Mouse (Mus musculus) liver, embryonic 16.5 days (tissue): ENCODE measurements around the gene Bcl2l2. TPM values are rescaled to one million over a fixed set of nuclear protein-coding genes. Genes with fewer than 3 reads are reported as not detected.
A peak's percentile ranks its signal among the peaks of the same experiment; 100 is the strongest.

ENCODE experiments used
- ATAC-seq: fragments of 200-750 bp; cut with Nextera tagmentation; 2 replicates; pipeline ENCODE4 v1.8.0; 2017; ENCODE audit warnings: low read depth, mild to moderate bottlenecking, moderate number of reproducible peaks, moderate library complexity
- H3K27ac ChIP-seq: fragments of 300-500 bp; sonication (generic); 2 replicates; pipeline ENCODE4 v1.5.1; 2014; ENCODE audit warnings: mild to moderate bottlenecking, low read length
- H3K27me3 ChIP-seq: fragments of 300-500 bp; sonication (generic); 2 replicates; pipeline ENCODE4 v1.6.1; 2014; ENCODE audit warnings: low read depth, low read length, mixed read lengths; ENCODE audit not compliant: control insufficient read depth, insufficient read depth
- H3K36me3 ChIP-seq: fragments of 300-500 bp; sonication (generic); 2 replicates; pipeline ENCODE4 v1.6.1; 2014; ENCODE audit warnings: mild to moderate bottlenecking; ENCODE audit not compliant: control insufficient read depth, insufficient read depth
- H3K4me1 ChIP-seq: fragments of 300-500 bp; sonication (generic); 2 replicates; pipeline ENCODE4 v1.6.1; 2014; ENCODE audit warnings: low read depth, low read length, mixed read lengths; ENCODE audit not compliant: control insufficient read depth
- H3K4me2 ChIP-seq: fragments of 300-500 bp; sonication (generic); 2 replicates; pipeline ENCODE4 v1.6.1; 2014; ENCODE audit warnings: low read depth, low read length, mixed read lengths
- H3K4me3 ChIP-seq: fragments of 300-500 bp; sonication (generic); 2 replicates; pipeline ENCODE4 v1.5.1; 2014; ENCODE audit warnings: low read depth, mild to moderate bottlenecking, low read length
- H3K9ac ChIP-seq: fragments of 300-500 bp; sonication (generic); 2 replicates; pipeline ENCODE4 v1.6.1; 2014; ENCODE audit warnings: low read depth, low read length
- H3K9me3 ChIP-seq: fragments of 300-500 bp; sonication (generic); replicated peaks from 2 replicates; pipeline ENCODE4 v1.6.1; 2016; ENCODE audit warnings: low read length; ENCODE audit not compliant: control insufficient read depth
- WGBS: fragments of 180-500 bp; shearing (Covaris S2); extraction: QIAGEN DNeasy Blood & Tissue Kit; methylation state at CpG from one replicate; pipeline ENCODE4 v1.1.7; 2014; ENCODE audit not compliant: insufficient replicate concordance; 5-methylcytosine and 5-hydroxymethylcytosine counted together
- polyA plus RNA-seq: library from polyadenylated mRNA; unstranded; fragments of >200 nt; fragmentation: Nextera tagmentation; extraction: Ambion mirVana; gene quantifications from 2 replicates; pipeline ENCODE4 v1.2.1, GENCODE M21; 2015

Bcl2l2 gene
- polyA plus RNA-seq, 1 experiment from 2014 or later = 0.42 TPM

GRCm38 (mm10) chr14:54884022-54884712 lies 990 bp downstream of the Bcl2l2 start:
- H3K4me1 ChIP-seq = peaks cover 11% of the 10 kb centered on the region
- peak overlapping the region; percentile 66 for H3K4me3 ChIP-seq
- H3K27me3 ChIP-seq = no peaks in the 10 kb centered on the region
- H3K36me3 ChIP-seq = no peaks in the 10 kb centered on the region
- no peak for ATAC-seq
- 53% methylated on average over 21 of the region's 21 CpGs for WGBS
- no peaks in the 10 kb centered on the region for H3K9me3 ChIP-seq
- H3K27ac ChIP-seq = no peak overlapping the region; the same call in 1 of the 2 replicates
- peak overlapping the region; percentile 60; the same call in 1 of the 2 replicates for H3K4me2 ChIP-seq
- peak overlapping the region; percentile 33; the same call in 1 of the 2 replicates for H3K9ac ChIP-seq

- no peak overlapping the region for H3K4me2 ChIP-seq
- WGBS = 80% methylated on average over 11 of the region's 11 CpGs
- peaks cover 11% of the 10 kb centered on the region for H3K4me1 ChIP-seq
- H3K36me3 ChIP-seq = no peaks in the 10 kb centered on the region
- no peak overlapping the region for H3K9ac ChIP-seq
- H3K27me3 ChIP-seq = no peaks in the 10 kb centered on the region
- no peak overlapping the region for H3K4me3 ChIP-seq
- no peak overlapping the region for H3K27ac ChIP-seq
- no peaks in the 10 kb centered on the region for H3K9me3 ChIP-seq
- no peak for ATAC-seq
Observed at GRCm38 (mm10) chr14:54885309-54885708, 2.1 kb downstream of the Bcl2l2 start.

GRCm38 (mm10) chr14:54892200-54892599 lies 9.0 kb downstream of the Bcl2l2 start, which contains the start of gene Pabpn1:
Pabpn1 (plus strand) TSS chr14:54892500.
- Histone ChIP-seq H3K4me3 (peak within 1 kb of the TSS; percentile 77), H3K27ac (peak within 1 kb of the TSS; percentile 91), H3K27me3 (no peaks in the 10 kb centered on the region), H3K4me2 (peak within 1 kb of the TSS; percentile 82), H3K4me1 (peaks cover 18% of the 10 kb centered on the region), H3K36me3 (peaks cover 16% of the 10 kb centered on the region), H3K9ac (peak within 1 kb of the TSS; percentile 70), H3K9me3 (no peaks in the 10 kb centered on the region)
- WGBS = 85% methylated on average over 3 of the region's 3 CpGs
- no peak for ATAC-seq

- ATAC-seq = peak; percentile 98
- no peaks in the 10 kb centered on the region for H3K27me3 ChIP-seq
- peaks cover 21% of the 10 kb centered on the region for H3K4me1 ChIP-seq
- WGBS = under 1% methylated on average over 38 of the region's 38 CpGs
- H3K9ac ChIP-seq = peak overlapping the region; percentile 85
- peak overlapping the region; percentile 77 for H3K4me3 ChIP-seq
- no peaks in the 10 kb centered on the region for H3K9me3 ChIP-seq
- H3K36me3 ChIP-seq = peaks cover 26% of the 10 kb centered on the region
- H3K27ac ChIP-seq = peak overlapping the region; percentile 91
- H3K4me2 ChIP-seq = peak overlapping the region; percentile 88
Observed at GRCm38 (mm10) chr14:54893651-54894181, 10.5 kb downstream of the Bcl2l2 start.

GRCm38 (mm10) chr14:54894296-54895151 lies 11.3 kb downstream of the Bcl2l2 start:
- under 1% methylated on average over 46 of the region's 54 CpGs for WGBS
- no peaks in the 10 kb centered on the region for H3K27me3 ChIP-seq

GRCm38 (mm10) chr14:54897445-54897844 lies 14.3 kb downstream of the Bcl2l2 start:
- no peak overlapping the region for H3K4me2 ChIP-seq
- peaks cover 24% of the 10 kb centered on the region for H3K4me1 ChIP-seq
- 45% methylated on average over 2 of the region's 2 CpGs for WGBS
- H3K36me3 ChIP-seq = peaks cover 26% of the 10 kb centered on the region
- H3K27me3 ChIP-seq = no peaks in the 10 kb centered on the region
- H3K9me3 ChIP-seq = no peaks in the 10 kb centered on the region
- H3K9ac ChIP-seq = no peak overlapping the region
- no peak for ATAC-seq
- no peak overlapping the region for H3K4me3 ChIP-seq
- H3K27ac ChIP-seq = no peak overlapping the region

More at GRCm38 (mm10) chr14:54894296-54895151, 11.3 kb downstream of the Bcl2l2 start:
- Histone ChIP-seq H3K36me3 (peaks cover 26% of the 10 kb centered on the region), H3K9ac (peak overlapping the region; percentile 85), H3K9me3 (no peaks in the 10 kb centered on the region), H3K4me3 (peak overlapping the region; percentile 77), H3K27ac (peak overlapping the region; percentile 73), H3K4me2 (peak overlapping the region; percentile 88), H3K4me1 (peaks cover 21% of the 10 kb centered on the region)
- peak; percentile 56 for ATAC-seq

- no peak overlapping the region for H3K9ac ChIP-seq
- no peak for ATAC-seq
- peaks cover 11% of the 10 kb centered on the region for H3K4me1 ChIP-seq
- peaks cover 26% of the 10 kb centered on the region for H3K36me3 ChIP-seq
- no peak overlapping the region for H3K4me3 ChIP-seq
- no peak overlapping the region for H3K4me2 ChIP-seq
- no peaks in the 10 kb centered on the region for H3K9me3 ChIP-seq
- 0% methylated on average over 3 of the region's 3 CpGs for WGBS
- H3K27ac ChIP-seq = no peak overlapping the region
- H3K27me3 ChIP-seq = no peaks in the 10 kb centered on the region
Observed at GRCm38 (mm10) chr14:54900383-54900782, 17.2 kb downstream of the Bcl2l2 start.

GRCm38 (mm10) chr14:54903641-54904040 lies 20.5 kb downstream of the Bcl2l2 start:
- no peak overlapping the region for H3K9ac ChIP-seq
- ATAC-seq = no peak
- H3K4me1 ChIP-seq = peaks cover 3% of the 10 kb centered on the region; the same call in 1 of the 2 replicates
- H3K4me2 ChIP-seq = no peak overlapping the region
- WGBS = 63% methylated on average over 4 of the region's 4 CpGs
- H3K9me3 ChIP-seq = no peaks in the 10 kb centered on the region
- H3K4me3 ChIP-seq = no peak overlapping the region
- H3K36me3 ChIP-seq = no peaks in the 10 kb centered on the region; the same call in 1 of the 2 replicates
- H3K27me3 ChIP-seq = no peaks in the 10 kb centered on the region
- no peak overlapping the region for H3K27ac ChIP-seq
